Mouse (Mus musculus) liver, embryonic 15.5 days (tissue): Measurements from ENCODE around the gene Gm10160. TPM values are rescaled to one million over a fixed set of nuclear protein-coding genes. Genes with fewer than 3 reads are reported as not detected.

Experiments used
- ATAC-seq: fragments of 200-750 bp; cut with Nextera tagmentation; 2 replicates; pipeline ENCODE4 v1.8.0; 2017; ENCODE audit warnings: moderate number of reproducible peaks, mild to moderate bottlenecking, moderate library complexity; ENCODE audit not compliant: insufficient read depth
- H3K27ac ChIP-seq: fragments of 300-500 bp; sonication (generic); replicated peaks from 2 replicates; pipeline ENCODE4 v1.5.1; 2015; ENCODE audit warnings: mild to moderate bottlenecking, inconsistent platforms
- H3K27me3 ChIP-seq: fragments of 300-500 bp; sonication (generic); 2 replicates; pipeline ENCODE4 v1.6.1; 2015; ENCODE audit warnings: mild to moderate bottlenecking, inconsistent platforms
- H3K36me3 ChIP-seq: fragments of 300-500 bp; sonication (generic); replicated peaks from 2 replicates; pipeline ENCODE4 v1.6.1; 2015; ENCODE audit warnings: moderate library complexity, mild to moderate bottlenecking, inconsistent platforms
- H3K4me1 ChIP-seq: fragments of 300-500 bp; sonication (generic); replicated peaks from 2 replicates; pipeline ENCODE4 v1.6.1; 2015; ENCODE audit warnings: inconsistent platforms
- H3K4me2 ChIP-seq: fragments of 300-500 bp; sonication (generic); 2 replicates; pipeline ENCODE4 v1.6.1; 2015; ENCODE audit warnings: moderate library complexity, mild to moderate bottlenecking, inconsistent platforms
- H3K4me3 ChIP-seq: fragments of 300-500 bp; sonication (generic); replicated peaks from 2 replicates; pipeline ENCODE4 v1.5.1; 2015; ENCODE audit warnings: mild to moderate bottlenecking, inconsistent platforms
- H3K9ac ChIP-seq: fragments of 300-500 bp; sonication (generic); 2 replicates; pipeline ENCODE4 v1.6.1; 2015; ENCODE audit warnings: moderate library complexity, mild to moderate bottlenecking, inconsistent platforms
- H3K9me3 ChIP-seq: fragments of 300-500 bp; sonication (generic); replicated peaks from 2 replicates; pipeline ENCODE4 v1.6.1; 2016; ENCODE audit warnings: inconsistent platforms
- WGBS: fragments of 180-500 bp; shearing (Covaris S2); methylation state at CpG from one replicate; pipeline ENCODE4 v1.1.7; 2015; ENCODE audit warnings: mixed read lengths; ENCODE audit not compliant: insufficient replicate concordance; 5-methylcytosine and 5-hydroxymethylcytosine counted together
- polyA plus RNA-seq: library from polyadenylated mRNA; unstranded; fragments of >200 nt; fragmentation: Nextera tagmentation; extraction: Ambion mirVana; gene quantifications from 2 replicates; pipeline ENCODE4 v1.2.1, GENCODE M21; 2015

The Gm10160 gene
- polyA plus RNA-seq, 1 experiment from 2014 or later: not detected

DNA sequence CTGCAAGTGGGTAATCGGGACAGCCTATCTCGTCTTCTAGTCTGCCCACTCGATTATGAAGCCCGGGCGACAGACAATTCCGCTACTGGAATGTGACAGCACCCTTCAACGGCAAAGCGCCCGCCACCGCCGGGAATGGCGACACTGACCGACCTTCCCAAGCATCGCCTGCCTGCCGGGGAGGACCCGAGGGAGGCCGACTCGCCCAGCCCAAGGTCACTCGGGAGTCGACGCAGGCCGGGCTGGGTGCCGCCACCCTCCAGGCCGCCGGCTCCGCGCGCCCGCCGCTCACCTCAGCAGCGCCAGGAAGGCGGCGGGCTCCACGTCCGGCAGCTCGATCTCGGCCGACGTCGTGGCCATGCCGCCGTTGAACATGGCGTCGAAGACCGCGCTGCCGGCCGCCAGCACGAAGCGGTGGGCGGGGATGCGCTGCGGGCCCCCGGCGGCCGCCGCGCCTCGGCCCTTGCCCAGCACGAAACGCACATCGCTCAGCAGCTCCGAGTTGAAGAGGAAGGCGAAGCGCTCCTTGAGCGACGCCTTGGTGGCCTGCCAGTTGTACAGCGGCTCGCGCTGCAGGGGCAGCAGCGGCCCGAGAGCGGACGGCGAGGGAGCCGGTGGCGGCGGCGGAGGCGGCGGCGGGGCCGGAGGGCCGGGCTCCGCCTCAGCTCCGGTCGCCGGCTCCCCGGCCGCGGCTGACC, 26.8 kb downstream of the Gm10160 start:
- no peaks in the 10 kb centered on the region for H3K9me3 ChIP-seq
- WGBS: 0% methylated on average over 84 of the region's 91 CpGs
- H3K27ac ChIP-seq: peak overlapping the region; percentile 91
- H3K4me2 ChIP-seq: peak overlapping the region; percentile 95
- H3K4me1 ChIP-seq: peaks cover 39% of the 10 kb centered on the region
- peak overlapping the region; percentile 74 for H3K9ac ChIP-seq
- 0 out of 2 replicates have a peak, but pooled peaks cover 3% of the 10 kb centered on the region for H3K36me3 ChIP-seq
- peak overlapping the region; percentile 92 for H3K4me3 ChIP-seq
- peak; percentile 64 for ATAC-seq
- H3K27me3 ChIP-seq: no peaks in the 10 kb centered on the region

DNA sequence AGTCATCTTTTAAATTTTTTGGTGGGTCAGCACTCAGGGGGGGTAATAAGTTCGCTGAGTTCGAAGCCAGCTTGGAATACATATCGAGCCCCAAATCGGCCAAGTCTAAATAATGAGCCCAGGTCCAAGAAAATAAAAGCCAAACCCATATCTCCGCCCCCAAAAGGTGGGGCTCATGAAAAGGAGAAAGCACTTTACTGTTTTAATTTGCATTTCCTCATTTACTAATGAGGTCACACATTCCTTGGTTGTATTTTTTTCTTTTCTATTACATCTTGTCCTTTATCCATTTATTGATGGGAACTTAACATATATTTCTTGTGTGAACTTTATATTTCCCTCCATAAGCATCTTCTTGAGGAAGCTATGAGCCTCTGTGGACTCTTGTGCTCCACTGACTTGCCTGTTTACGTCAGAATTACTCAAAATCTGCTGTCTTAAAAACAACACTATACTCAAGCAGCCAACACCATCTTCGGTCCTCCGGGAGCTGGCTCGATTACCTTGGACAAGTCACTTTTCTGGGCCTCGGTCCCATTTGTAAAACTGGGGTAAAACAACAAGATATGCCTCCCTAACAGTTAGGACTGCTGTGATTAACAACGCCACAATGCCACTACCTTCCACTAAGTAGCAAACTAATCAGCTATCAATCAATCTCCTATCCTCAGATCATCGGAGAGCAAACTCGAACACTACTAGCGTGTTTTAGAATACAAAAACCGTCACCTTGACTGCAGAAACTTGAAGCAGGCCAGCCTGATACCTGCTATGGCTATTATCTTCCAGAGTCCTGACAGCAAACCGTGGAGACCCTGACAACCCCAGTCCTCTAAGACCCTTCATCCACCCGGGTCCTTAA, 27.6 kb downstream of the Gm10160 start:
- ATAC-seq: no peak

GRCm38 (mm10) chr7:81825381-81825780, 30.2 kb downstream of the Gm10160 start:
- ATAC-seq: no peak
- H3K4me2 ChIP-seq: no peak overlapping the region
- H3K9ac ChIP-seq: no peak overlapping the region
- no peak overlapping the region for H3K27ac ChIP-seq
- H3K4me1 ChIP-seq: peaks cover 39% of the 10 kb centered on the region
- no peaks in the 10 kb centered on the region for H3K27me3 ChIP-seq
- H3K36me3 ChIP-seq: 0 out of 2 replicates have a peak, but pooled peaks cover 5% of the 10 kb centered on the region
- no peaks in the 10 kb centered on the region for H3K9me3 ChIP-seq
- H3K4me3 ChIP-seq: no peak overlapping the region
- 66% methylated on average over 3 of the region's 3 CpGs for WGBS

More for the DNA sequence above, 27.6 kb downstream of the Gm10160 start:
- 0 out of 2 replicates have a peak, but pooled peaks cover 5% of the 10 kb centered on the region for H3K36me3 ChIP-seq
- H3K9me3 ChIP-seq: no peaks in the 10 kb centered on the region
- H3K4me2 ChIP-seq: peak overlapping the region; percentile 95
- H3K4me3 ChIP-seq: peak overlapping the region; percentile 92
- peak overlapping the region; percentile 74 for H3K9ac ChIP-seq
- 17% methylated on average over 17 of the region's 17 CpGs for WGBS
- peaks cover 39% of the 10 kb centered on the region for H3K4me1 ChIP-seq
- H3K27ac ChIP-seq: peak overlapping the region; percentile 91
- H3K27me3 ChIP-seq: no peaks in the 10 kb centered on the region

GRCm38 (mm10) chr7:81824906-81825305, 30.7 kb downstream of the Gm10160 start:
- 35% methylated on average over 3 of the region's 3 CpGs for WGBS
- 0 out of 2 replicates have a peak, but pooled peaks cover 5% of the 10 kb centered on the region for H3K36me3 ChIP-seq
- no peak for ATAC-seq
- no peak overlapping the region for H3K9ac ChIP-seq
- no peak overlapping the region for H3K27ac ChIP-seq
- no peak overlapping the region for H3K4me2 ChIP-seq
- H3K4me1 ChIP-seq: peaks cover 36% of the 10 kb centered on the region
- no peaks in the 10 kb centered on the region for H3K27me3 ChIP-seq
- H3K9me3 ChIP-seq: no peaks in the 10 kb centered on the region
- no peak overlapping the region for H3K4me3 ChIP-seq

DNA sequence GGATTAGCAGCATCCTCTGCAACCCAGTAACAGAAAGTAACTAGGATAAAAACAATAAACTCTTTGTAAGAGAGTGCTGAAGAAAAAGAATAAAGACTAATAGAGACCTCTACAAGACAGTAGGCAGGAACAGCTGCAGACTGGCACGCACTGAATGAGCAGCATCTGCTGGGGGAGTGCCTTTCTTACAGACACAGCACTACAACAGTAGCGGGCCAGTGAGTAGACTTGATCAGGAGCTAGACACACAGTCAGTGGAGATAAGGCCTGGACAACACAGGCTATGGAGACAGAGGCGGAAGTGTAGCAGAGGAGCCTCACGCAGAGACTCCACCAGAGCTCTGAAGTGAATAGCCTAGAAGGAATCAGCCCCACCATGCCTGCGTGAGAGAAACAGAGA, 49.5 kb downstream of the Gm10160 start:
- Histone ChIP-seq H3K9me3 (no peaks in the 10 kb centered on the region), H3K4me2 (no peak overlapping the region), H3K27me3 (no peaks in the 10 kb centered on the region), H3K4me3 (no peak overlapping the region), H3K4me1 (0 out of 2 replicates have a peak, but pooled peaks cover 4% of the 10 kb centered on the region), H3K27ac (no peak overlapping the region), H3K9ac (no peak overlapping the region), H3K36me3 (peaks cover 16% of the 10 kb centered on the region)
- no peak for ATAC-seq
- WGBS: 51% methylated on average over 5 of the region's 5 CpGs

Other genes with a start within 250 kb of the Gm10160 start
- 3.9 and 4.8 TPM in 2 replicates for gene Homer2, start 148.3 kb downstream of the Gm10160 start, polyA plus RNA-seq
- gene Ramac, start 92.9 kb downstream of the Gm10160 start, polyA plus RNA-seq: 57.5 and 58.7 TPM in 2 replicates
- gene 3110040N11Rik, start 66.3 kb downstream of the Gm10160 start, polyA plus RNA-seq: 20.7 and 20.9 TPM in 2 replicates
- 18.1 and 18.2 TPM in 2 replicates for gene Btbd1, start 26.4 kb downstream of the Gm10160 start, polyA plus RNA-seq
- gene Tm6sf1, start 3.2 kb upstream of the Gm10160 start, polyA plus RNA-seq: 10.8 and 11.1 TPM in 2 replicates
- gene Hdgfl3, start 78.7 kb upstream of the Gm10160 start, polyA plus RNA-seq: 0.41 and 0.51 TPM in 2 replicates
- gene Bnc1, start 136.5 kb upstream of the Gm10160 start, polyA plus RNA-seq: 0.24 and 0.36 TPM in 2 replicates